Mouse (Mus musculus) 3T3-L1 (cell line): Measurements from ENCODE around the gene Ptprt.

Experiments
- DNase-seq: peaks from one replicate; pipeline ENCODE4 v3.0.0-alpha.2; 2015; ENCODE audit warnings: low read depth, low spot score

The Ptprt gene

GRCm38 (mm10) chr2:162413073-162413812 is 247.7 kb downstream of the Ptprt start:
- DNase-seq, result no peak

GRCm38 (mm10) chr2:162411014-162411413 is 249.9 kb downstream of the Ptprt start:
- DNase-seq, result no peak

GRCm38 (mm10) chr2:162409245-162409644 is 251.7 kb downstream of the Ptprt start:
- no peak for DNase-seq

DNA sequence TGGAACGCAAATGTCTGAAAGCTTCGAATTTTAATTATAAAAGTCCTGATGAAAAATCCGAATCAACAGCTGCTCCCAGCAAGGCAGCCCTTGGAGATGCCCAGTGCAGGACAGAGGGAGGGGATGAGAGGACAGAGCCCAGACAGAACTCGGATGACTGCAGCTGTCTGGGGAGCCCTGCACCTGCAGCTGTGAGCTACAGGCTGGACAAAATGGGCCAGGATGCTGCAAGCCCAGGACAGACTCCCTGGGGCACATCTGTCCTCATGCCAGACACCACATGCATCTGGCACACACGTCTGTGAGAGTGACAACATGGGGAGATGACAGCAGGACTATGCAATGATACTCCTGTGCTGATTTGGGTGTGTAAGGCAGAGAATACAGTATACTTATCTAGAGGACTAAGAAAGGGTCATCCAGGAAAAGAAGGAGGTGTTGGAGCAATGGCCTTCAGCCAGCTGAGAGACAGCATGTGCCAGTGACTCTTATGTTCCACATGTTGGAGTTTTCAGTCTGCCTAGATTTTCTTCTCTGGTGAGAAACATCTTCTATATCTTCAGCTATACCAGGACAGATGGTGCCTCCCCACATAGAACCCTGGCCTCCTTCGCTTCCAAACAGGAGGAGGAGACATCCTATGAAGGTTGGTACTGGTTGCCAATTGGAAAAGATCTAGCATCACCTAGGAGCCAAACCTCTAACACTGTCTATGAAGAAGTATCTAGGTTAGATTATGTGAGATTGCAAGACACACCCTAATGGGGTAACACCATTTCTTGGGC is 259.4 kb downstream of the Ptprt start:
- no peak for DNase-seq

GRCm38 (mm10) chr2:162394601-162395000 is 266.3 kb downstream of the Ptprt start:
- DNase-seq, result no peak

- no peak for DNase-seq
Measured at GRCm38 (mm10) chr2:162391834-162392233, 269.1 kb downstream of the Ptprt start.

DNA sequence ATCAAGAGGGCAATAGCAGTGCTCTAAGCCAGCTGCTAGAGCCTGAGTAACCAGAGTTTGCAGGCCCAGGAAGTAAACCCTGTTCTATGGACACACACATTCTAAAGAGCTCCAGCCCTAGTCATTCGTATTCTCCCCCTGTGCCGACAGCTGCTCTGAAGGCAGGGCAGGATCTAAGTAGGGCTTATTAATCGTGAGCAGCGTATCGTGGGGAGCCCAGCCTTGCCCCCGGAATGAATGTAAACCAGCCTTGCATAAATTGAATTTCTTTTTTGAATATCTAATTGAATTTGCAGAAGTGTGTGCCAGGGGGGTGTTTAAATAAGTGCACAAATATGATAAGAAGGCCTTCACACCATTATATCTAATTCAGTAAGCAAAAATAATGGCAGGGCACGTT is 283.6 kb downstream of the Ptprt start:
- no peak for DNase-seq

- no peak for DNase-seq
Measured at GRCm38 (mm10) chr2:162349047-162349446, 311.9 kb downstream of the Ptprt start.

DNA sequence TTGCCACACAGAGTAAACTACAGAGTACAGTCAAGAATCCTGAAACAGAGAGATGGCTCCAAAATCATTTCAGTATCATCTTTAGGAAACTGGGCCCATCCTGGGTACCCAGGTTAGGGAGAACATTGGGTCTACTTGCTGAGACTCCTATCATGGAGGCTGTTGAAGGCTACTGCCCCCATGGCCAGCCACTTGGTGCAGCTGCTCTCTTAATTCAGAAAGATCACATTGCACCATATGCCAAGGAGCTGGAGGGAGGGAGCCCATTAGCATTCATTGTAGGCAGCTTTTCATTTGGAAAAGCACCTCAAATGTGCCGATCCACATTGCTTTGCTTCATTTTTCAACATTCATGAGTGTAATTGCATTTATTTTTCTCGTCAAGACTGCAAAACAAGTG is 319.1 kb downstream of the Ptprt start:
- no peak for DNase-seq

DNA sequence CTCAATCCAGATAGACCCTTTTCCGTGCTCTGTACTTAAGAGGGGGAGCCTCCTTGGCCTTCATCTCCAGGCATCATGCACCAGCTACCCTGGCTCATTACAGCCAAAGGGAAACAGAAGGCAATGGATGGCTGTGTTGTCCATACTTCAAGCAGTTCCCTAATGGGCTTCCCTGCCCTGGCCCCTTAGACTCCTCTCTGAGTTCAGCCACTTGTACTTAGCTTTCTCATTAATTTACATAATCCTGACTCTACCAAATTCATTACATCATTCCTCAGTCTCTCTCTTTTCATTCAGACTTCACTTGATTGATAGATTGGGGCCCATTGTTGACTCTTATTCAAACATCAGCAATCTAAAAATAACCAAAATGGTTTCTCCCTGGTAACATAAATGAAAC is 320.7 kb downstream of the Ptprt start:
- no peak for DNase-seq

- DNase-seq, result no peak
Measured at GRCm38 (mm10) chr2:162332066-162332683, 328.8 kb downstream of the Ptprt start.

- DNase-seq, result no peak
Measured at GRCm38 (mm10) chr2:162329430-162329829, 331.5 kb downstream of the Ptprt start.

DNA sequence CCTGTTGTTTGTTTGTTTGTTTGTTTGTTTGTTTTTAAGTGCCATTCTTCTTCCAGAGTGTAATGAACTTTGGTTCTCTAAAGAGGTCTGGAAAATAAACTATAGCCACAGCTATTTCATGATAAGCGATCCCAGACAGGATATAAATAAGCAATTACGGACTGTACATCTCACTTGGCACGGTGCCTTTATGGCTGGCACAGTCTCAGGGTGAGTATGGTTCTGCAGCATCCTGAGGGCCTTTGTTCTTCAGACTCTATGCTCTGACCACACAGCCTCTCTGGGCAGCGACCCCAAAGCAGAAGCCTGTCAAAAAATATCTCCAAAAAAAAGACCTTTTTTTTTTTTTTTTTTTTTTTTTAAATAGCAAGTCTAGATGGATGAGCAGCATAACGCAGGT is 338.5 kb downstream of the Ptprt start:
- no peak for DNase-seq

- DNase-seq, result no peak
Measured at GRCm38 (mm10) chr2:162307996-162308395, 353.0 kb downstream of the Ptprt start.

DNA sequence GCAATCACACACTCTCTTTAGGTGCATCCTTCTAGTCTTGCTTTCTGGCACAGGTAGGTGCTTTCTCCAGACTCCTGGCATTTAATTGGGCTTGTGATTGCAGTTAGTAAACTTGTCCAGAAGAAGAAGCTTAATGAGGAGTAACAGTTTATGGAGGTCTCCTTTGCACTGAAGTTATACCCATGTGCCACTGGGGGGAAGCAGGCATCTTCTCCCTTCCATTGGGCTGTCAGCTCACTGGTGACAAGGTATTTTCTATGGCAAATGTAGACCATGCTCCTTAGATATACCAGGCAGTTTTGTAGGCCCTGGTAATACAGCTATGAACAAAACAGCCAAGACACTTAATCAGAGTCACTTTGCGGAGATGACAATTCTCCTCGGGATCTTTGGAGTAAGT is 366.9 kb downstream of the Ptprt start:
- DNase-seq, result no peak

- no peak for DNase-seq
Measured at GRCm38 (mm10) chr2:162282606-162283005, 378.3 kb downstream of the Ptprt start.

- DNase-seq, result no peak
Measured at GRCm38 (mm10) chr2:162282121-162282520, 378.8 kb downstream of the Ptprt start.

GRCm38 (mm10) chr2:162273826-162274225 is 387.1 kb downstream of the Ptprt start:
- DNase-seq, result no peak

- no peak for DNase-seq
Measured at GRCm38 (mm10) chr2:162251272-162251671, 409.7 kb downstream of the Ptprt start.

GRCm38 (mm10) chr2:162248296-162248695 is 412.7 kb downstream of the Ptprt start:
- no peak for DNase-seq

- no peak for DNase-seq
Measured at GRCm38 (mm10) chr2:162222476-162222875, 438.5 kb downstream of the Ptprt start.

- no peak for DNase-seq
Measured at GRCm38 (mm10) chr2:162220586-162220985, 440.4 kb downstream of the Ptprt start.

DNA sequence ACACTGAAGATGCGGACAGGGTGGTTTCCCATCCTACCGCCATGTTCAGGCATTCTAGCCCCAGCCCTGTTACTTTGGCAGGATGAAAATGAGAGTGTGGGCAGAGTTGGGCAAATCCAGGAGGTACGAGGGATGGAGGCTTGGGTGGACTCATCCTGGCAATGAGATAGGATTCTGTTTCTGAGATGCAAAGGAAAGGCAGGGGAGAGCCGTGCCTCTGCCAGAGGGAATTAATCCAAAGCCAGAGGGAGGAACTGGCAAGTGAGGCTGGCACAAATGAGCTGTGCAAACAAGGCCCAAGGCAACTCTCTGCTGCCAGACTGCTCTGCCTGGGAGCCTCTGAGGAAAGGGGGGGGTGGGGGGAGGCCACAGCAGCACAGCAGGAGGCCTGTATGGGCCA is 441.4 kb downstream of the Ptprt start:
- no peak for DNase-seq
